Mouse (Mus musculus) frontal cortex, postnatal 36 days (tissue): ENCODE results near the gene Vinac1.

Source experiments
- DNase-seq, 2 experiments: peaks; one replicate each; pipeline ENCODE4 v3.0.0; 2022; ENCODE audit warnings: low spot score in 2 of 2

Gene Vinac1

GRCm38 (mm10) chr2:129047811-129048210 is at the start of gene Vinac1:
Gene Vinac1, minus strand, starts transcription at chr2:129048172.
- no peak for DNase-seq

- DNase-seq: peak; percentile 58 to 70
These were observed 46.2 kb upstream of the Vinac1 start for GRCm38 (mm10) chr2:129093926-129094724.

GRCm38 (mm10) chr2:129092810-129093209 is 44.8 kb upstream of the Vinac1 start:
- DNase-seq: peak in 1 of 2 experiments; percentile 60

GRCm38 (mm10) chr2:129090370-129090769 is 42.4 kb upstream of the Vinac1 start:
- DNase-seq: peak in 1 of 2 experiments; percentile 24

- DNase-seq: no peak
These were observed 39.5 kb upstream of the Vinac1 start for GRCm38 (mm10) chr2:129087520-129087919.

- DNase-seq: peak in 1 of 2 experiments; percentile 32
These were observed 37.0 kb upstream of the Vinac1 start for GRCm38 (mm10) chr2:129084959-129085358.

- DNase-seq: no peak
These were observed 35.5 kb upstream of the Vinac1 start for GRCm38 (mm10) chr2:129083514-129083913.

- DNase-seq: no peak
These were observed 33.1 kb upstream of the Vinac1 start for GRCm38 (mm10) chr2:129081097-129081496.

- no peak for DNase-seq
These were observed 31.2 kb upstream of the Vinac1 start for GRCm38 (mm10) chr2:129079194-129079593.

GRCm38 (mm10) chr2:129078313-129078712 is 30.3 kb upstream of the Vinac1 start:
- no peak for DNase-seq

- peak in 1 of 2 experiments; percentile 52 for DNase-seq
These were observed 22.3 kb upstream of the Vinac1 start for GRCm38 (mm10) chr2:129070296-129070695.

GRCm38 (mm10) chr2:129066326-129066725 is 18.4 kb upstream of the Vinac1 start:
- DNase-seq: peak; percentile 65 to 69

GRCm38 (mm10) chr2:129065437-129066282 is 17.7 kb upstream of the Vinac1 start, which contains the start of gene Ttl:
Gene Ttl, plus strand, starts transcription at chr2:129065942.
- DNase-seq: peak; percentile 67 to 78

GRCm38 (mm10) chr2:129061456-129062059 is 13.6 kb upstream of the Vinac1 start:
- no peak for DNase-seq

- no peak for DNase-seq
These were observed 10.0 kb upstream of the Vinac1 start for GRCm38 (mm10) chr2:129057920-129058361.

GRCm38 (mm10) chr2:129057256-129057655 is 9.3 kb upstream of the Vinac1 start:
- DNase-seq: no peak

- DNase-seq: no peak
These were observed 8.6 kb upstream of the Vinac1 start for GRCm38 (mm10) chr2:129056597-129056996.

GRCm38 (mm10) chr2:129055741-129056140 is 7.8 kb upstream of the Vinac1 start:
- no peak for DNase-seq

GRCm38 (mm10) chr2:129052451-129052983 is 4.5 kb upstream of the Vinac1 start:
- DNase-seq: no peak

GRCm38 (mm10) chr2:129046846-129047196 is 1.2 kb downstream of the Vinac1 start:
- DNase-seq: no peak

- no peak for DNase-seq
These were observed 1.7 kb downstream of the Vinac1 start for GRCm38 (mm10) chr2:129046172-129046845.
